Mouse (Mus musculus): Measurements from ENCODE around the gene Gm8122. TPM values are rescaled to one million over a fixed set of nuclear protein-coding genes. Genes with fewer than 3 reads are reported as not detected.
"Not testable (repeated sequence)": the region's sequence is repeated elsewhere in the genome, so short reads cannot be mapped to it uniquely, and the experiment has no call there.

Gene Gm8122
- polyA plus RNA-seq, 1 experiment from 2014 or later = not detected

GRCm38 (mm10) chr14:43249611-43250170, 14.6 kb upstream of the Gm8122 start:
- 12% methylated on average over 10 of the region's 12 CpGs for WGBS
- not testable (repeated sequence) for ATAC-seq (ENCODE audit: low FRiP score)

GRCm38 (mm10) chr14:43237769-43238168, 2.7 kb upstream of the Gm8122 start:
- ATAC-seq (ENCODE audit: low FRiP score); H3K9ac ChIP-seq; H3K4me3 ChIP-seq; H3K9me3 ChIP-seq (replicated peaks); H3K36me3 ChIP-seq; H3K27me3 ChIP-seq; H3K4me1 ChIP-seq; H3K27ac ChIP-seq; H3K4me2 ChIP-seq (replicated peaks): not testable (repeated sequence)

More at GRCm38 (mm10) chr14:43249611-43250170, 14.6 kb upstream of the Gm8122 start:
- H3K27me3 ChIP-seq; H3K4me1 ChIP-seq; H3K4me2 ChIP-seq (replicated peaks); H3K27ac ChIP-seq; H3K9me3 ChIP-seq (replicated peaks); H3K9ac ChIP-seq; H3K36me3 ChIP-seq; H3K4me3 ChIP-seq: not testable (repeated sequence)

Other genes starting within 250 kb of the Gm8122 start
- not detected in 2 replicates for gene Gm8082, start 241.7 kb downstream of the Gm8122 start, polyA plus RNA-seq (2016; fragmentation: Nextera tagmentation; extraction: Ambion mirVana)
- not detected in 2 replicates for gene Gm10376, start 219.7 kb downstream of the Gm8122 start, polyA plus RNA-seq (2016; fragmentation: Nextera tagmentation; extraction: Ambion mirVana)
- gene Gm8094, start 158.7 kb downstream of the Gm8122 start, polyA plus RNA-seq (2016; fragmentation: Nextera tagmentation; extraction: Ambion mirVana) = not detected in 2 replicates
- not detected in 2 replicates for gene Gm8104, start 134.7 kb downstream of the Gm8122 start, polyA plus RNA-seq (2016; fragmentation: Nextera tagmentation; extraction: Ambion mirVana)
- not detected in 2 replicates for gene Gm7233, start 55.4 kb downstream of the Gm8122 start, polyA plus RNA-seq (2016; fragmentation: Nextera tagmentation; extraction: Ambion mirVana)
- not detected in 2 replicates for gene Gm8126, start 23.3 kb upstream of the Gm8122 start, polyA plus RNA-seq (2016; fragmentation: Nextera tagmentation; extraction: Ambion mirVana)
- not detected in 2 replicates for gene Gm9732, start 39.7 kb upstream of the Gm8122 start, polyA plus RNA-seq (2016; fragmentation: Nextera tagmentation; extraction: Ambion mirVana)
- gene Gm8127, start 58.5 kb upstream of the Gm8122 start, polyA plus RNA-seq (2016; fragmentation: Nextera tagmentation; extraction: Ambion mirVana) = not detected in 2 replicates
- not detected in 2 replicates for gene 1700001F09Rik, start 112.5 kb upstream of the Gm8122 start, polyA plus RNA-seq (2016; fragmentation: Nextera tagmentation; extraction: Ambion mirVana)
- gene Gm8138, start 181.0 kb upstream of the Gm8122 start, polyA plus RNA-seq (2016; fragmentation: Nextera tagmentation; extraction: Ambion mirVana) = not detected in 2 replicates